Mouse (Mus musculus) heart, adult 2 months (tissue): ENCODE results near the gene Fam222b.

ENCODE experiments used
- CTCF ChIP-seq: fragments of 200-600 bp; IDR thresholded peaks from 2 replicates; pipeline ENCODE4 v1.8.1; 2022; ENCODE audit warnings: antibody characterized with exemption, mild to moderate bottlenecking, moderate library complexity
- POLR2A ChIP-seq: fragments of 200-500 bp; IDR thresholded peaks from 2 replicates; pipeline ENCODE4 v1.6.1; 2011; ENCODE audit warnings: mild to moderate bottlenecking, low read depth, low read length, control low read depth; ENCODE audit not compliant: insufficient read depth

DNA sequence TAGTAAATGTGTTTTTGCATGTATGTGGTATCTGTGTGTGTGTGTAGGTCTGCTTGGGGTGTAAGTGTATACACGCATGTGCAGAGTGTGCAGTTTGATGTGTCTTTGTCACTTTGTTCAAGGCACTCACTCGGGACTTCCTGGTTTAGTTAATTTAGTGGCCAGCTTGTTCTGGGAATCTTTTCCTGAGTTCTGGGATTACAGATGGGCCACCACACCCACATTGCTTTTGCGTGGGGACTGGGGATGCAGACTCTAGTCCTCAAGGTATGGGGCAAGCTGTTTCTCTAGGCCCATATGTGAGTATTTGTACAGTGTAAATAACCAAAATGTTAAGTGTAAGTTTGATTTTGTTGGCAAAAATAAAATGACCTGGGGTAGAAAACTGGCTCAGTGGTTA lies 39.9 kb downstream of the Fam222b start:
- TF ChIP-seq CTCF: no peak
- no peak for TF ChIP-seq POLR2A
